Mouse (Mus musculus): Measurements from ENCODE around the gene Gm12800. TPM values are rescaled to one million over a fixed set of nuclear protein-coding genes. Genes with fewer than 3 reads are reported as not detected.
"Not testable (repeated sequence)": the region's sequence is repeated elsewhere in the genome, so short reads cannot be mapped to it uniquely, and the experiment has no call there.

Gm12800 gene
- total RNA-seq (2021) (not detected), polyA plus RNA-seq (2012; rRNA removed) (not detected in 2 replicates)
- long read RNA-seq: 0 reads

- DNase-seq: not testable (repeated sequence)
These were observed at the start of gene Gm12800 for GRCm38 (mm10) chr4:101908821-101909220. TSS of gene Gm12800 (plus strand) at chr4:101909121.

GRCm38 (mm10) chr4:101860873-101861272, 48.0 kb upstream of the Gm12800 start:
- DNase-seq: peak; percentile 29

GRCm38 (mm10) chr4:101862289-101862688, 46.6 kb upstream of the Gm12800 start:
- DNase-seq: no peak

GRCm38 (mm10) chr4:101872031-101872430, 36.9 kb upstream of the Gm12800 start:
- not testable (repeated sequence) for DNase-seq

- DNase-seq: not testable (repeated sequence)
These were observed 33.2 kb upstream of the Gm12800 start for GRCm38 (mm10) chr4:101875687-101876086.

- no peak for DNase-seq
These were observed 25.3 kb upstream of the Gm12800 start for GRCm38 (mm10) chr4:101883641-101884040.

GRCm38 (mm10) chr4:101889377-101889776, 19.5 kb upstream of the Gm12800 start:
- no peak for DNase-seq

- no peak for DNase-seq
These were observed 15.1 kb upstream of the Gm12800 start, which contains the start of gene C130073F10Rik for GRCm38 (mm10) chr4:101893656-101894420. TSS of gene C130073F10Rik (minus strand) at chr4:101893789.

- DNase-seq: not testable (repeated sequence)
These were observed 31.2 kb downstream of the Gm12800 start, which contains the start of gene Gm12794 for GRCm38 (mm10) chr4:101940107-101940506. TSS of gene Gm12794 (plus strand) at chr4:101940407.

Other genes with a start within 250 kb of the Gm12800 start
- gene Lepr, start 191.7 kb upstream of the Gm12800 start, total RNA-seq (2021): 10 to 100 TPM; 10.3 to 10.9 TPM
- gene Lepr, start 191.7 kb upstream of the Gm12800 start, polyA plus RNA-seq (2012; rRNA removed): 0.65 and 1.5 TPM in 2 replicates
- not detected for gene B020004J07Rik, start 65.1 kb upstream of the Gm12800 start, total RNA-seq (2021)
- not detected in 2 replicates for gene B020004J07Rik, start 65.1 kb upstream of the Gm12800 start, polyA plus RNA-seq (2012; rRNA removed)
- gene C130073F10Rik, start 15.3 kb upstream of the Gm12800 start, total RNA-seq (2021): not detected
- not detected in 2 replicates for gene C130073F10Rik, start 15.3 kb upstream of the Gm12800 start, polyA plus RNA-seq (2012; rRNA removed)
- gene Gm12794, start 31.3 kb downstream of the Gm12800 start, total RNA-seq (2021): not detected
- not detected in 2 replicates for gene Gm12794, start 31.3 kb downstream of the Gm12800 start, polyA plus RNA-seq (2012; rRNA removed)
- not detected for gene Gm12790, start 71.9 kb downstream of the Gm12800 start, total RNA-seq (2021)
- not detected in 2 replicates for gene Gm12790, start 71.9 kb downstream of the Gm12800 start, polyA plus RNA-seq (2012; rRNA removed)
- not detected for gene Gm12789, start 77.5 kb downstream of the Gm12800 start, total RNA-seq (2021)
- gene Gm12789, start 77.5 kb downstream of the Gm12800 start, polyA plus RNA-seq (2012; rRNA removed): not detected in 2 replicates
- gene Pde4b, start 178.4 kb downstream of the Gm12800 start, total RNA-seq (2021): 1 to 10 TPM; 3.1 to 6.8 TPM
- gene Pde4b, start 178.4 kb downstream of the Gm12800 start, polyA plus RNA-seq (2012; rRNA removed): 0.48 and 0.62 TPM in 2 replicates

Measured in adrenal gland, adult 2 months (tissue).